Mouse (Mus musculus): ENCODE results near the gene Gck. TPM values are rescaled to one million over a fixed set of nuclear protein-coding genes. Genes with fewer than 3 reads are reported as not detected.
A peak's percentile ranks its signal among the peaks of the same experiment; 100 is the strongest.

Gck gene
- polyA plus RNA-seq, 1 experiment from 2014 or later = 1.3 TPM

- Histone ChIP-seq H3K4me2 (ENCODE audit: low read depth, low read length) (no peak overlapping the region), H3K4me3 (ENCODE audit: low read depth, low read length) (no peak overlapping the region), H3K9ac (replicated peaks) (no peak overlapping the region), H3K9me3 (ENCODE audit: low read length) (no peaks in the 10 kb centered on the region), H3K4me1 (ENCODE audit: insufficient read depth) (no peaks in the 10 kb centered on the region), H3K27ac (ENCODE audit: low read depth) (no peak overlapping the region), H3K36me3 (replicated peaks; ENCODE audit: insufficient read depth, low read length) (peaks cover 53% of the 10 kb centered on the region), H3K27me3 (ENCODE audit: insufficient read depth, low read length) (no peaks in the 10 kb centered on the region)
- ATAC-seq = no peak
- WGBS (ENCODE audit: insufficient replicate concordance) = 85% methylated on average over 11 of the region's 11 CpGs
- DNase-seq = no peak
- TF ChIP-seq CTCF (IDR thresholded peaks at IDR 0.05; ENCODE audit: low read depth) = no peak
- TF ChIP-seq EP300 (IDR thresholded peaks at IDR 0.05; ENCODE audit: low read depth) = no peak
These were observed 16.0 kb upstream of the Gck start for GRCm38 (mm10) chr11:5965865-5966264.

GRCm38 (mm10) chr11:5960051-5960450 lies 10.2 kb upstream of the Gck start:
- WGBS (ENCODE audit: insufficient replicate concordance) = 77% methylated on average over 2 of the region's 2 CpGs
- TF ChIP-seq EP300 (IDR thresholded peaks at IDR 0.05; ENCODE audit: low read depth) (no peak), CTCF (IDR thresholded peaks at IDR 0.05; ENCODE audit: low read depth) (no peak)
- no peak overlapping the region for H3K9ac ChIP-seq (replicated peaks)
- no peaks in the 10 kb centered on the region for H3K27me3 ChIP-seq (ENCODE audit: insufficient read depth, low read length)
- H3K4me1 ChIP-seq (ENCODE audit: insufficient read depth) = peaks cover 16% of the 10 kb centered on the region
- ATAC-seq = no peak
- no peak overlapping the region for H3K4me2 ChIP-seq (ENCODE audit: low read depth, low read length)
- H3K9me3 ChIP-seq (ENCODE audit: low read length) = no peaks in the 10 kb centered on the region
- H3K36me3 ChIP-seq (replicated peaks; ENCODE audit: insufficient read depth, low read length) = peaks cover 57% of the 10 kb centered on the region
- H3K4me3 ChIP-seq (ENCODE audit: low read depth, low read length) = no peak overlapping the region
- DNase-seq = no peak
- H3K27ac ChIP-seq (ENCODE audit: low read depth) = no peak overlapping the region

GRCm38 (mm10) chr11:5955546-5956276 lies 5.8 kb upstream of the Gck start, which contains the start of gene Ykt6:
TSS of gene Ykt6 (plus strand) at chr11:5955693.
- Histone ChIP-seq H3K4me1 (ENCODE audit: insufficient read depth) (peaks cover 19% of the 10 kb centered on the region), H3K4me3 (ENCODE audit: low read depth, low read length) (peak within 1 kb of the TSS; percentile 83), H3K27ac (ENCODE audit: low read depth) (peak within 1 kb of the TSS; percentile 95), H3K9ac (replicated peaks) (peak within 1 kb of the TSS; percentile 91), H3K36me3 (replicated peaks; ENCODE audit: insufficient read depth, low read length) (peaks cover 15% of the 10 kb centered on the region), H3K4me2 (ENCODE audit: low read depth, low read length) (peak within 1 kb of the TSS; percentile 85), H3K9me3 (ENCODE audit: low read length) (no peaks in the 10 kb centered on the region), H3K27me3 (ENCODE audit: insufficient read depth, low read length) (no peaks in the 10 kb centered on the region)
- no peak for TF ChIP-seq EP300 (IDR thresholded peaks at IDR 0.05; ENCODE audit: low read depth)
- no peak for TF ChIP-seq CTCF (IDR thresholded peaks at IDR 0.05; ENCODE audit: low read depth)
- DNase-seq = peak; percentile 96
- ATAC-seq = peak; percentile 98
- WGBS (ENCODE audit: insufficient replicate concordance) = under 1% methylated on average over 71 of the region's 71 CpGs

GRCm38 (mm10) chr11:5954965-5955504 lies 5.2 kb upstream of the Gck start:
- H3K9me3 ChIP-seq (ENCODE audit: low read length) = no peaks in the 10 kb centered on the region
- TF ChIP-seq EP300 (IDR thresholded peaks at IDR 0.05; ENCODE audit: low read depth) = no peak
- peak; percentile 59 for TF ChIP-seq CTCF (IDR thresholded peaks at IDR 0.05; ENCODE audit: low read depth)
- ATAC-seq = peak; percentile 80
- H3K36me3 ChIP-seq (replicated peaks; ENCODE audit: insufficient read depth, low read length) = peaks cover 8% of the 10 kb centered on the region
- 5% methylated on average over 7 of the region's 7 CpGs for WGBS (ENCODE audit: insufficient replicate concordance)
- peak overlapping the region; percentile 91 for H3K9ac ChIP-seq (replicated peaks)
- peak; percentile 62 for DNase-seq
- H3K4me3 ChIP-seq (ENCODE audit: low read depth, low read length) = peak overlapping the region; percentile 83
- peak overlapping the region; percentile 85 for H3K4me2 ChIP-seq (ENCODE audit: low read depth, low read length)
- H3K27ac ChIP-seq (ENCODE audit: low read depth) = peak overlapping the region; percentile 95
- H3K4me1 ChIP-seq (ENCODE audit: insufficient read depth) = peaks cover 20% of the 10 kb centered on the region
- no peaks in the 10 kb centered on the region for H3K27me3 ChIP-seq (ENCODE audit: insufficient read depth, low read length)

GRCm38 (mm10) chr11:5954435-5954834 lies 4.6 kb upstream of the Gck start:
- no peak for ATAC-seq
- Histone ChIP-seq H3K4me2 (ENCODE audit: low read depth, low read length) (peak overlapping the region; percentile 85), H3K9ac (replicated peaks) (no peak overlapping the region), H3K4me3 (ENCODE audit: low read depth, low read length) (no peak overlapping the region), H3K36me3 (replicated peaks; ENCODE audit: insufficient read depth, low read length) (peaks cover 6% of the 10 kb centered on the region), H3K9me3 (ENCODE audit: low read length) (no peaks in the 10 kb centered on the region), H3K4me1 (ENCODE audit: insufficient read depth) (peaks cover 21% of the 10 kb centered on the region), H3K27ac (ENCODE audit: low read depth) (no peak overlapping the region), H3K27me3 (ENCODE audit: insufficient read depth, low read length) (no peaks in the 10 kb centered on the region)
- TF ChIP-seq CTCF (IDR thresholded peaks at IDR 0.05; ENCODE audit: low read depth) = no peak
- TF ChIP-seq EP300 (IDR thresholded peaks at IDR 0.05; ENCODE audit: low read depth) = no peak
- DNase-seq = no peak
- WGBS (ENCODE audit: insufficient replicate concordance) = 62% methylated on average over 5 of the region's 5 CpGs

- H3K9ac ChIP-seq (replicated peaks) = no peak overlapping the region
- H3K9me3 ChIP-seq (ENCODE audit: low read length) = no peaks in the 10 kb centered on the region
- H3K27ac ChIP-seq (ENCODE audit: low read depth) = no peak overlapping the region
- TF ChIP-seq EP300 (IDR thresholded peaks at IDR 0.05; ENCODE audit: low read depth) (no peak), CTCF (IDR thresholded peaks at IDR 0.05; ENCODE audit: low read depth) (peak; percentile 68)
- H3K36me3 ChIP-seq (replicated peaks; ENCODE audit: insufficient read depth, low read length) = no peaks in the 10 kb centered on the region
- no peaks in the 10 kb centered on the region for H3K27me3 ChIP-seq (ENCODE audit: insufficient read depth, low read length)
- DNase-seq = peak; percentile 50
- no peak overlapping the region for H3K4me2 ChIP-seq (ENCODE audit: low read depth, low read length)
- no peak overlapping the region for H3K4me3 ChIP-seq (ENCODE audit: low read depth, low read length)
- no peak for ATAC-seq
- WGBS (ENCODE audit: insufficient replicate concordance) = 37% methylated on average over 8 of the region's 8 CpGs
- H3K4me1 ChIP-seq (ENCODE audit: insufficient read depth) = peaks cover 21% of the 10 kb centered on the region
These were observed 3.4 kb upstream of the Gck start for GRCm38 (mm10) chr11:5953130-5953765.
